Mouse (Mus musculus): ENCODE measurements at regions not wholly inside any gene's neighbourhood (a gene's known extent, or its start where the extent isn't known, plus 50 kb on each side); places are given as distances from the start of the nearest gene placed in this dataset.

DNA sequence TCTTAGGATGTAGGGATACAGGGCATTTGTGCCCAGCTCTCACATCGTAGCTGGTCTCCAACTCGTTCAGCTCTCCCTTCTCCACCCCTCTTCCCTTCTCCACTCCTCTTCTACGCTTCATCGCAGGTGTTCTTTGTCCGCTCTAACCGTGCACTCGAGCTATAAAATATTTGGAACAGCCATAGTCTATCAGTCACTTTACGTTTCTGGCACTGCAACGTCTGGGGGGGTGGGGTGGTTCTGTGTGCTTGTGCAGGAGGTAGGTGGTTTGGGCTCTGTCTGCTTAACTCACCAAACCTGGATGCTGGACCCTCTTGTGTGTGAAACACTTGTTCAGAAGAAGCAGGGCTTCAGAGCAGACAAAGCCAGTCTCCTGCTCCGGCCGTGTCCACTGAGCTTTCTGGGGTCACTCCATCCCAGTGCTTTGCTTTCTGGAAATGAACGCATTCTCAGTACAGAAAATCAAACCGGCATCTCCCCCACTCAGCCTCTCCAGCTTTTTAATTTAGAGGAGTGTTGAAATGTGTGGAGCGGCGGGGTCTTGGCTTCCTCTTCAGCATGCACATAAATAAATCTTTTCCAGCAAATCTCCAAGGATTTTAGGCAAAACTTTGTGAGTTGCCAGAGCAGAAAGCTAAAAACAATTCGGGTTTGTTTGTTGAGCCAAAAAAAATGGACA, 181.3 kb upstream of the Mgmt start:
- no peak for ATAC-seq (replicated peaks; ENCODE audit: insufficient number of reproducible peaks, low FRiP score, low TSS enrichment, poor library complexity, severe bottlenecking)

DNA sequence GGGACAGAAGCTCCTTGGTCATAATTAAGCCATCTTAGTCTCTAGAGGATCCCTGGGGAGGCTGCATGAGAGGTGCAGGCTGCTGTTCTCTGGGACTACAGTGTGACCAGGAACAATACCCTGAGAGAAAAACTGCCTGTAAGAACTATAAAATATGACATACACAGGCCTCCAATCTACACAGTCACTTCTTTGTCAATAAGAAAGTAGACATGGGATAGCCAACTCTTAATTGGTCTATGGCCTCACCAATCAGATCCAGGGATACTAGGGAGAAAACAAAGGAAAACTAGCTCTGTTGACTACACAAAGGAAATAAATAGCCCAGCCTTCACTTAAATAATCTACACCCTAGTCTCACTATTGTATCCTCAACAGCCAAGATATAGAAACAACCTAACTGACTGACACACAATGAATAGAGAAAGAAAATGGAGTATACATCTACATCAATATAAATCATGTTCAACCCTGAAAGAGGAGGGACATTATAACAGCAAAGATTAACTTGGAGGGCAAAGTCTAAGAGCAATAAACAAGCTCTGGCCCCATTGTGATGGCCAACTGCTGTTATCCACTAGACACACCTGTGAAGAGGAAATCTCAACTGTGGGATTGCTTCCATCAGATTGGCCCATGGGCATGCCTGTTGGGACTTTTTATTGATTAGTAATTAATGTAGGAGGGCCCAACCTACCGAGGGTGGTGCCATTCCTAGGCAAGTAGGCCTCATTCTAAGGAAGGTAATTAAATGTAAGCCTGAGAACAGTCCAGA, 166.6 kb upstream of the Mgmt start:
- no peak for ATAC-seq (replicated peaks; ENCODE audit: insufficient number of reproducible peaks, low FRiP score, low TSS enrichment, poor library complexity, severe bottlenecking)

DNA sequence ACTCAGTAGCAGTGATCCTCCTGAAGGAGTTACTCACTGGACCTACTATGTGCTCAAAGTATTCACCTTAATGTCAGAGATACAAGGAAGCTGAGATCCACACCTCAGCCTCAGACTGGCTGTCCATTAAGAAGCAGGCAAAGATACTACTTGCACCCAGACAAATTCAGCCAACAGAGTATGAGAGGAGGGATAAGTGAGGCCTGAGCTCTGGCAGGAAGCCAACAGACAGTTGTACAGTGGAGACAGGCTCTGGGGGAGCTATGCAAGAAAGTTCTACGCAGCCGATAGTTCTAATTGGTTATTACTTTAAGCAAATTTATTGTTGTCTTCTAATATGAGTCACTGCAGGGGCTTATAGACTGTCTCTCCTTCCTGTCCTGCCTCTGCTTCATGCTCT, 152.2 kb upstream of the Mgmt start:
- no peak for ATAC-seq (replicated peaks; ENCODE audit: insufficient number of reproducible peaks, low FRiP score, low TSS enrichment, poor library complexity, severe bottlenecking)

DNA sequence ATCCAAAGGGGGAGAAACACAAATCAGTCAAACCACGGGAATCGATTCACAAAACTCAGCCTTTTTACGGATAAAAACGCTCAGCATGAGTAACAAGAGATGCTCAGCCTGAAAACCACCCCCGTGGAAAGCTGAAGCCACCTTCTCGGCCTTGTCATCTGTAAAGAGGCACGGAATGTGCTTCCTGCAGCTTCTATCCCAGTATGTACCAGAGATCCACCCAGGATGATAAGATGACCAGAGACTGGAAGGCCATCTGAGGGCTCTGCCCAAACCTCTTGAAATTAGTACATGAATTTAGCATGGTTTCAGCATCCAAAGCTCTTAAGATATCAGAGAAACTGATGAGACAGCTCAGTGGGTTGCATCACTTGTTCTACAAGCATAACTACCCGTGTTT, 149.0 kb upstream of the Mgmt start:
- ATAC-seq (replicated peaks; ENCODE audit: insufficient number of reproducible peaks, low FRiP score, low TSS enrichment, poor library complexity, severe bottlenecking), result no peak

DNA sequence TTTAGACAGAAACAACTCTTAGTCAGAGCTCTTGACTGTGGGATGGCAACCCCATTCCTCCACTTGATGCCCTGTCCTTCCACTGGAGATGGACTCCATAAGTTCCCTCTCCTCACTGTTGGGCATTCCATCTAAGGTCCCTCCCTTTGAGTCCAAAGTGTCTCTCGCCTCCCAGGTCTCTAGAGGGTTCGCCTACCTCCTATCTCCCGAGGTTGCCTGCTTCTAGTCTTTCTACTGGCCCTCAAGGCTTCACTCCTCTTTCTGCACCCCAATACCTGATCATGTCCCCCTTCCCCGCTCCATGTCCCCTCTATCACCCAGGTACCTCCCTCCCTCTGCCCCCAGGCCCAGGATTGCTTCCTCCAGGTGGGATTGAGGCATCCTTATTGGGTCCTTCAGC, 142.9 kb upstream of the Mgmt start:
- no peak for ATAC-seq (replicated peaks; ENCODE audit: insufficient number of reproducible peaks, low FRiP score, low TSS enrichment, poor library complexity, severe bottlenecking)

DNA sequence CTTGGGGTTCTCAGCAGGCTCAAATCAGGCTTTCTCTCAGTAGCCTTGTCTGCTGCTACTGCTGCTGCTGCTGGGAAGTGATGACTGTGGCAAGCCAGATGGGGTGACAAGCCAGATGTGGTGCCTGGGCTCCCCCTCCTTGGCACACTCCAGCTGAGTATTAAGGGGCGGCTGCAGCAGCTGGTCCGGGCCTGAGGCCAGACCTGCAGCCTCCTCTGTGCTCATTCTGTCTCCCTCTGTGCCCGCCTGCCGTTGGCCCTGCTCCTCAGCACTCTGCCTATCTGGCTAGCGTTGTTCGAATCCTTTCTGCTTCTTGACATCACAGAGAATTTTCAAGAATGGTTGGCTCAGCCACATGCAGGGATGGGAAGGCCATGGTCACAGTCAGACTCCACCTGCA, 139.6 kb upstream of the Mgmt start:
- ATAC-seq (replicated peaks; ENCODE audit: insufficient number of reproducible peaks, low FRiP score, low TSS enrichment, poor library complexity, severe bottlenecking), result no peak

DNA sequence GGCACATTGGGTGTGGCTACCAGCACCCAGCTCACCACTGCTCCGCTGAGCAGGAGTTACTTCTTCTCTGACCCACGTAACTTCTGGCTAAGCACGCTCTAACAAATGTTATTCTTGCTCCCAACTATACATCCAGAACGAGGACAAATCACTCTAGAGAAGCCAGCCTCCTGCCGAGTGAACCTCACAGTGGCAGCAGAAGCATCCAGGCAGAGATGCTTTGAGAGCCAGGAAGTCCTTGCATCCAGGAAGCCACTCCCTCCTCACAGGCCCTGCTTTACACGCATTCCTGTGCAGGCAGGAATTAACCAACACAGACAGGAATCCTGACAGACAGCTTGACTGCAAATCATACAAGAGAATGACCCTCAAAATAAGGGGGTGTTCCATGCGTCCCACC, 129.4 kb upstream of the Mgmt start:
- no peak for ATAC-seq (replicated peaks; ENCODE audit: insufficient number of reproducible peaks, low FRiP score, low TSS enrichment, poor library complexity, severe bottlenecking)

DNA sequence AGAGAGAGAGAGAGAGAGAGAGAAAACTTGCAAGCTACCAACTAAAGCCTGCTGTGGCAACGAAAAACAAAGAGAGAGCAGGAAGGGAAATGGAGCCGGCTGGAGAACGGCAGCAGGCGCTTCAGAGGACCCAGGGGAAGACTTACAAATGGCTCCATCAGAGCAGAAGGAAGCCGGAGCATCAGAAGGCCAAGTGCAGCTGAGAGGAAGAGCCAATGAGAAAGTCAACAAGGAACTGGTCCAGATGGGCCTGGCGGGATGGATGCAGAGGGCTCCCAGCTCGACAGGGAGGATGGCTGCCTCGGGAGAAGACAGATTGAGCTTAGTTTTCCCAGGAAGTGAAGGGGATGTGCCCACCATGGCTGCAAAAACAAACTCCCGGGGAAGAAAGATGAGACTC, 127.2 kb upstream of the Mgmt start:
- no peak for ATAC-seq (replicated peaks; ENCODE audit: insufficient number of reproducible peaks, low FRiP score, low TSS enrichment, poor library complexity, severe bottlenecking)

DNA sequence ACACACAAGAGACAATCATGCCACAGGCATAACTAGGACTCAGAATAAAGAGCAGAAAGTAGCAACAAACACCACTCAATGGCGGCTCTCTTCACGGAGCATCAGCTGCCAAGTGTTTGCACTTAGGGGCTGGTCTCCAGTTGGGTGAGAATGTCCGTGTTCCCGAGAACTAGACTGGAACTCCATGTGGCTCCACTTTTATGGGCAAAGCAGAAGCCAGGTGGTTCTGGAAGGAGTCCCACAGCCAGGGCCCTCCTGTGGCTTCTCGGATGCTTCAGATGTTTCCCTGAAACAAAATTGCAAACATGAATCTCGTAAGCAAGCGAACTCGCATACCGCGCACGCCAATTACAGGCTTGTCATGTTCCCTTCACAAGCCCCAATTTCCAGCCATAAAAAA, 113.7 kb upstream of the Mgmt start:
- no peak for ATAC-seq (replicated peaks; ENCODE audit: insufficient number of reproducible peaks, low FRiP score, low TSS enrichment, poor library complexity, severe bottlenecking)

DNA sequence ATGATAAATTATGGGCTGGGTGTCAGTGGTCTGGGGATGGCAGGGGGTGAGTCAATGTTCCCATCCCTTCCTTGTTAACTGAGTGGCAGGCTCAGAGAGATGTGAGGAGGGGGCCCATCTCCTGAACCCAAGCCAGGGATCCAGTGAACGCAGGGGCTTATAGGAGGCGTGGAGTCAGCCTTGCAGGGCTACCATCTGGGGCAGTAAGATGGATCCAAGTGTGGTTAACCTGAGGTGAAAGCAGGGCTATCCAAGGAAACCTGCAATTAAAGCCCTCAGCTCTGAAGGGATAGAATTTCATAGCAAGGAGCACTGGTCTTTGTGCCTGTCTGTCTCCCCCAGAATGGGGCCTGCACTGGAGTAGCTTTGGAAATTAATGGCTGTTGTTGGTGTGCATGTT, 103.3 kb upstream of the Mgmt start:
- ATAC-seq (replicated peaks; ENCODE audit: insufficient number of reproducible peaks, low FRiP score, low TSS enrichment, poor library complexity, severe bottlenecking), result no peak

DNA sequence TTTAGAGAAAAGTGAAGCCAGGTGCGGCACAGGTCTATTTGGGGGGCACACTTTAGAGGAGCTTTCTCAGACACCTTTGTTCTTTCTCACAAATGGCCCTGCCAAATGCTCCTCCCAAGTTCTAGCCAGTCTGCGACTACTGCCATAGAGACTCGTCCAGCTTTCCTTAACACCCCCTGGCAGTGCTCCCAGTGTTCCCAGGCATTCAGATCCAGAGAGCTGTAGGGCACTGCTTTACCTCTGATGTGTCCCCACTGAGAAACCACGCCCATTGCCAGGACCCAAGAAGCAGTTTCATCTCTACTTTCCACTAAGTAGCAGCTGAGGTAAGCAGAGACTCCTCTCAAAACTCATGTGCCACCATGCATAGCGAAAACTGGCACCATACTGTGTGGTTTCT, 102.3 kb upstream of the Mgmt start:
- no peak for ATAC-seq (replicated peaks; ENCODE audit: insufficient number of reproducible peaks, low FRiP score, low TSS enrichment, poor library complexity, severe bottlenecking)

DNA sequence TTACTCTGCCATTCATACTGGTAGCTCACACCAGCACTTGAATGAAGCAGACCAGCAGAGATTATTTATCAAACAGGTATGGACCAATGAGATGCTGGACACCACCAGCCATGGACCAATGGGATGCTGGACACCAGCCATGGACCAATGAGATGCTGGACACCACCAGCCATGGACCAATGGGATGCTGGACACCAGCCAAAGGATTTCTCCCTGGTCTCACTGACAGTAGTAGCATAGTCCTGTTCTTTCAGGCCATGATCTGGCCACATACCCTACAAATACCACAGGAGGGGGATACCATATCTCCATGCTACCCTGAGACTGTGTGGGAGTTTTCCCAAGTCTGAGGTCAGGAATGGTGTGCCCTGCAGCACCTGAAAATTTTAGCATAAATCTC, 98.0 kb upstream of the Mgmt start:
- ATAC-seq (replicated peaks; ENCODE audit: insufficient number of reproducible peaks, low FRiP score, low TSS enrichment, poor library complexity, severe bottlenecking), result no peak

DNA sequence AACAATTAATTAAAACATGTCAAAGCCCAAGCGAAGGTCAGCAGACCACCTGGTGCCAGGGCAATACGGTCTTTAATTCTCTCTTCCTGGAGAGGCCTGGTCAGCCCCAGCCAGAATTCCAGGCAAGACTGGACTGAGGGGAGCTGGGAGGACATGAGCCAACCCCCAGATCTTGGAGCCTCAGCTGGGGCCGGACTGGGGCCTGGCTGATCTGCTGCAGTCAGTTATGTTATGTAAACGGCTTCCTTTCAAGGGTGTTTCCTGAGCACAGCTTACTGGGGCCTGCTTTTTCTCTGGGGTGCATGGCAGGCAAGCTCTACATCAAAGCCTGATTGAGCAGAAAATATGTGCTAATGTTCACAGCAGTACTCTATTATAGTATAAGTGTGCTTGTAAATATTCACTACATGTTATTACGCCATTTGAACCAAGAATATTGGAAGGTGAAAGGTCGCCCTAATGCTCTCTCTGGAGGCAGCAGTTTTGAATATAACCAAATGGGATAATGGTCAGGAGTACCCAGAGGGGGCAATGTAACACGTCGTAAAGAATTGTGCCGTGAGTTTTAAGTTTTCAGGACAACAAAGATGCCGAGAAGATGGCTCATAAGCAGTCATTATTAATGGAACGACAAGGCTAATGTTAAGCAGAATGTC, 96.5 kb upstream of the Mgmt start:
- ATAC-seq (replicated peaks; ENCODE audit: insufficient number of reproducible peaks, low FRiP score, low TSS enrichment, poor library complexity, severe bottlenecking), result no peak

DNA sequence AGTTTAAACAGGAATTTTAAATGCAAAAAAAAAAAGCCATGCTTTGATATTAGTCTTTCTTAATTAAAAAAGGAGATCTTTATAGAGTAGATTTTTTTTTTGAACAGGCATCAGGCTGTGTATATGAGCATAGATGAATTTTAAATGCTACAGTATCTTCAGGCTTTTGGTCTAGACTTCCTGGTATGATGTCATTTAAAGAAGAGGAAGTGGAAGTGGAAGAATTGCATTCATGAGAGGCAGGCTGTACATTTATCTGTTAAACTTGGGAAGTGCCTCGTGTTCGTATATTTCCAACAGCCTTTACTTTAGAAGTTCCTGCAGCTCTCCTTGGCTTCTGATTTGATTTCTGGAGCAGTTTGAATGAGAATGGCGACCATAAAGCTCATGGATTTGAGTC, 95.8 kb upstream of the Mgmt start:
- ATAC-seq (replicated peaks; ENCODE audit: insufficient number of reproducible peaks, low FRiP score, low TSS enrichment, poor library complexity, severe bottlenecking), result no peak

DNA sequence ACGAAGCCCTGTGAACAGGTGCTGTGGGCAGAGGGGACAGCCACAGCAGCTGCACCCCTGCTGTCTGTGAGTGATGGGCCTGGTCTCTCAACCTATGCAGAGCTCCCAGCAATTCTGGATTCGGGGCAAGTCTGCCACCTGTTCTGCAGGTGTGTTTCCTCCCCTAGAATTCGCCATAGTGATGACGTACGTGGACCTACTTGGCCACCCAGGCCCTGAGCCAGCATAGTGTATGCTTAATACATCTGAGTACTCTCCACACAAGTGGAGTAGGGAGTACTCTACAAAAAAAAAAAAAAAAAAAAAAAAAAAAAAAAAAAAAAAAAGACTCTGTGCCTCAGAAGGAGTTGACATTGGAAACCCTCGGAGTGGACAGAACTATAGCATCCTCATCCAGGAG, 87.3 kb upstream of the Mgmt start:
- no peak for ATAC-seq (replicated peaks; ENCODE audit: insufficient number of reproducible peaks, low FRiP score, low TSS enrichment, poor library complexity, severe bottlenecking)

DNA sequence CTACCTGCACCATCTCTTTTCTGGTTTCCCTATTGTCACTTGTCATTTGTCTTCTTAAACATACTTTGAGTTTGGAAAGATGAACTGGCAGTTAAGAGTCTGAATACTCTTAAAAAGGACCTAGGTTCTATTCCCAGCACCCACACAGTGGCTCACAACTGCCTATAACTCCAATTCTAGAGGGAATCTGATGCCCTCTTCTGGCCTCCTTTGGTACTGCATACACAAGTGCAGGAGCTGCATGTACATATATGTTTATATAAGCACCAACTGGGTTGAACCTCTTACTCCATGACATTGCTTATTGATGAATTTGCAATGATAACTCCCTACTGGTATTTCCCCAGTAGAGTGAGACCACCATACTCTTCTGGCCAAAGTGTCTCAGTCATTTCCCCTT, 86.4 kb upstream of the Mgmt start:
- ATAC-seq (replicated peaks; ENCODE audit: insufficient number of reproducible peaks, low FRiP score, low TSS enrichment, poor library complexity, severe bottlenecking), result no peak

DNA sequence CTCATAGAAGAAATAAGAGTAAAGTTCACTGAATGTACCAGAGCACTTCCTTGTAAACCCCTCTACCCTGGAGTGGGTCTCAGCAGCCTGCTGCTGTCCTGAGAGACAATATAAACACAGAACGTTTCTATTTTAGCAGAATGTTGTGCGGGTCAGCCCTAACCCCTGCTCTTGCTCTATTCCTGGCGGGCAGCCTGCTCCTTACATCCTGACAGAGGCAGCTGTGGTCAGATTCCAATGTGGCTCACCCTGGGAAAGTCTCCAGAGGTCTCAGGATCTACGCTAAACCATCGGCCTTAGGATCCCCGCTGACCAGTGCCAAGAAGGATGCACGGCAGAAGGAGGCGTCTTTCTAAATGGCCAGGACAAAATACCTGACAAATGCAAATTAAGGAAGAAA, 84.8 kb upstream of the Mgmt start:
- no peak for ATAC-seq (replicated peaks; ENCODE audit: insufficient number of reproducible peaks, low FRiP score, low TSS enrichment, poor library complexity, severe bottlenecking)

DNA sequence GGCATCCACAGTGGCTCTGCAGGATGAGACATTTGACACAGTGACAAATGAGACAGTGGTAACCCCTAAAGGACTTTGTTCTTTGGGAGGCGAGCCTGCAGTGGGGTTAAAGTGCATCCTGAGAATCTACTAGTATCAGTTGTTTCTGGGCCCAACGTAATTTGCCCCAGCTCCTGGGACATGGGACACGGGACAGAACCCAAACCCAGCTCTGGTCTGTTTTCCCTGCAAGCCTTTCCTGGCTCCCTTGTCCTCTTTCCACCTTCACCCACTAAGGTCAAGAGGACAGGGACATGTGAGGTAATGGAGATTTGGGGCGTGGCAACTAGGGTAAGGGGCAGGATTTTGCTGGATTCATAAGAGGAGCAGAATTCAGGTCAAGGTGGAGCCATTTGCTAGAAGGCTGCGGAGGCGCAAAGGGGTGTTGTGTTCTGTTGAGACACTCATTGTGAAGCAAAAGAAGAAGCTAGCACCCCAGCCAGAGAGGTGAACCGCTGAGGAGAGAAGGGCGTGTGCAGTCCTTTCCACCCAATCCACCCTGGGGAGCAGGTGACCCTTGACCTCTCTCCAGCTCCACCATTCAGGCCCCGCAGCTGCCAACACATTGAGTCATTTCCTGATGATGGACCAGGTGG, 80.6 kb upstream of the Mgmt start:
- ATAC-seq (replicated peaks; ENCODE audit: insufficient number of reproducible peaks, low FRiP score, low TSS enrichment, poor library complexity, severe bottlenecking), result no peak

DNA sequence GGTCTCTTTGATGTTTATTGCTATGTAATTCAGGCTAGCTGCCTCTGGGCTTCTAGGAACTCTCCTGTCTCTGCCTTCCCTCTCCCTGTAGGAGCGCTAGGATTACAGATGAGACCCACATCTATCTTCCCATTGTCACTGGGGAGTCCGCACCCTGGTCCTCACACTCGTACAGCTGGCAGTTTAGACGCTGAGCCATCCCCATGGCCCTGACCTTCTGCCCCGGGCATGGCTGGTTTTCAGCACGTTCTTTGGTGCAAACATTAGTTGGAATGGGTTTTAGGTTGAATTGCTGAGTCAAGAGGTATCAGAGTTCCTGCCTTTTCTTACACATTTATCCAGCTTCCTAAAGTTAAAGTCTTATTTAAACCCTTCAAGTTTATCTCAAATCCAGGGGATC, 79.7 kb upstream of the Mgmt start:
- no peak for ATAC-seq (replicated peaks; ENCODE audit: insufficient number of reproducible peaks, low FRiP score, low TSS enrichment, poor library complexity, severe bottlenecking)

DNA sequence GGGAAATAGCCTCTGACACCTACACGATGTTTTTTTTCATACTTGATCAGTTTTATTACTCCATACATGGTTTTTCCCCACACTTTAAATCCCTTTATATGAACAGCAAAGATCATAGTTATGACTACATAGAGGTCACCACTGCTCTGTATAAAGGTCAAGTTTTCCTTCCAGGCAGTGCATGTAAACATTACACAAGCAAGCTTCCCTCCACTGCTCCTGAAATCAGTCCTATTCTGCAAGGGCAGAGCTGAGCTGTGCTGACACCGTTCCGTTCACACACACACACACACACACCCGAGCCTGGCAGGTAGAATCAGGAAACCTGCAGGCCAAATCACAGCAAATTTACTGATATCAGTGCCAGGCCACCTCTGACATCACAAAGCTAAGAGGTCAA, 74.1 kb upstream of the Mgmt start:
- ATAC-seq (replicated peaks; ENCODE audit: insufficient number of reproducible peaks, low FRiP score, low TSS enrichment, poor library complexity, severe bottlenecking), result no peak
